Mouse (Mus musculus): Measurements from ENCODE around the gene Rora. TPM values are rescaled to one million over a fixed set of nuclear protein-coding genes. Genes with fewer than 3 reads are reported as not detected.

Gene Rora
- polyA plus RNA-seq, 1 experiment = 0.86 TPM

GRCm38 (mm10) chr9:69398453-69398850 is 744.9 kb downstream of the Rora start:
- TF ChIP-seq E2F4 (IDR thresholded peaks at IDR 0.05; ENCODE audit: insufficient read depth) (no peak), REST (IDR thresholded peaks at IDR 0.05; ENCODE audit: insufficient read depth, insufficient read length) (no peak), POLR2AphosphoS2 (IDR thresholded peaks at IDR 0.05; ENCODE audit: insufficient read length, low read depth) (no peak), TCF3 (IDR thresholded peaks at IDR 0.05; ENCODE audit: insufficient read length, low read depth) (no peak), MYOG (IDR thresholded peaks at IDR 0.05; ENCODE audit: control insufficient read depth in 1 of 3, insufficient read depth in 1 of 3, insufficient read length in 2 of 3, low read depth in 2 of 3) (no peak), POLR2A (IDR thresholded peaks at IDR 0.05; ENCODE audit: insufficient read length, low read depth) (no peak), USF1 (IDR thresholded peaks at IDR 0.05; ENCODE audit: low read depth) (no peak), CEBPB (IDR thresholded peaks at IDR 0.05; ENCODE audit: insufficient read depth, poor library complexity, severe bottlenecking) (no peak), MAX (IDR thresholded peaks at IDR 0.05; ENCODE audit: low read depth) (no peak), SRF (IDR thresholded peaks at IDR 0.05; ENCODE audit: control insufficient read depth, insufficient read length, low read depth) (no peak), TCF12 (IDR thresholded peaks at IDR 0.05; ENCODE audit: insufficient read depth, poor library complexity, severe bottlenecking) (no peak), MYOD1 (IDR thresholded peaks at IDR 0.05; ENCODE audit: control insufficient read depth in 1 of 3, insufficient read length in 2 of 3, low read depth in 2 of 3) (no peak)
- Histone ChIP-seq H3K27me3 (ENCODE audit: control insufficient read depth, insufficient read depth, insufficient read length) (no peaks in the 10 kb centered on the region), H3K4me2 (ENCODE audit: low read depth) (peak overlapping the region; percentile 97)

GRCm38 (mm10) chr9:69404671-69405070 is 751.1 kb downstream of the Rora start:
- H3ac ChIP-seq (ENCODE audit: control insufficient read depth, insufficient read length) = no peak overlapping the region
- H3K79me2 ChIP-seq (ENCODE audit: control insufficient read depth, insufficient read depth) = no peaks in the 10 kb centered on the region
- H3K4me3 ChIP-seq = no peak overlapping the region
- no peak for TF ChIP-seq USF1 (IDR thresholded peaks at IDR 0.05; ENCODE audit: low read depth)
- TF ChIP-seq POLR2AphosphoS2 (IDR thresholded peaks at IDR 0.05; ENCODE audit: insufficient read length, low read depth) = no peak
- TF ChIP-seq TCF12 (IDR thresholded peaks at IDR 0.05; ENCODE audit: insufficient read depth, poor library complexity, severe bottlenecking) = no peak
- TF ChIP-seq MAX (IDR thresholded peaks at IDR 0.05; ENCODE audit: low read depth) = no peak
- TF ChIP-seq CEBPB (IDR thresholded peaks at IDR 0.05; ENCODE audit: insufficient read depth, poor library complexity, severe bottlenecking) = no peak
- no peak for TF ChIP-seq MYOG (IDR thresholded peaks at IDR 0.05; ENCODE audit: control insufficient read depth in 1 of 3, insufficient read depth in 1 of 3, insufficient read length in 2 of 3, low read depth in 2 of 3)
- no peak for TF ChIP-seq POLR2A (IDR thresholded peaks at IDR 0.05; ENCODE audit: insufficient read length, low read depth)
- no peak for TF ChIP-seq SRF (IDR thresholded peaks at IDR 0.05; ENCODE audit: control insufficient read depth, insufficient read length, low read depth)
- no peaks in the 10 kb centered on the region for H3K27me3 ChIP-seq (ENCODE audit: control insufficient read depth, insufficient read depth, insufficient read length)
- no peak overlapping the region for H3K4me2 ChIP-seq (ENCODE audit: low read depth)
- no peaks in the 10 kb centered on the region for H3K36me3 ChIP-seq (ENCODE audit: control insufficient read depth, insufficient read depth)

More at GRCm38 (mm10) chr9:69398453-69398850, 744.9 kb downstream of the Rora start:
- H3K4me3 ChIP-seq = peak overlapping the region; percentile 70
- peaks cover 9% of the 10 kb centered on the region for H3K79me2 ChIP-seq (ENCODE audit: control insufficient read depth, insufficient read depth)
- H3K36me3 ChIP-seq (ENCODE audit: control insufficient read depth, insufficient read depth) = no peaks in the 10 kb centered on the region
- peak overlapping the region; percentile 69 for H3ac ChIP-seq (ENCODE audit: control insufficient read depth, insufficient read length)

- H3K36me3 ChIP-seq (ENCODE audit: control insufficient read depth, insufficient read depth) = peaks cover 41% of the 10 kb centered on the region
- H3K27me3 ChIP-seq (ENCODE audit: control insufficient read depth, insufficient read depth, insufficient read length) = no peaks in the 10 kb centered on the region
- TF ChIP-seq E2F4 (IDR thresholded peaks at IDR 0.05; ENCODE audit: insufficient read depth) = no peak
- TF ChIP-seq POLR2AphosphoS2 (IDR thresholded peaks at IDR 0.05; ENCODE audit: insufficient read length, low read depth) = no peak
- no peak for TF ChIP-seq TCF3 (IDR thresholded peaks at IDR 0.05; ENCODE audit: insufficient read length, low read depth)
- no peak overlapping the region for H3K4me2 ChIP-seq (ENCODE audit: low read depth)
- H3K79me2 ChIP-seq (ENCODE audit: control insufficient read depth, insufficient read depth) = no peaks in the 10 kb centered on the region
- H3K4me3 ChIP-seq = no peak overlapping the region
- no peak overlapping the region for H3ac ChIP-seq (ENCODE audit: control insufficient read depth, insufficient read length)
Observed at GRCm38 (mm10) chr9:69419476-69419875, 765.9 kb downstream of the Rora start.

- Histone ChIP-seq H3K4me3 (no peak overlapping the region), H3ac (ENCODE audit: control insufficient read depth, insufficient read length) (no peak overlapping the region), H3K27me3 (ENCODE audit: control insufficient read depth, insufficient read depth, insufficient read length) (no peaks in the 10 kb centered on the region), H3K79me2 (ENCODE audit: control insufficient read depth, insufficient read depth) (no peaks in the 10 kb centered on the region), H3K36me3 (ENCODE audit: control insufficient read depth, insufficient read depth) (peaks cover 23% of the 10 kb centered on the region), H3K4me2 (ENCODE audit: low read depth) (no peak overlapping the region)
- TF ChIP-seq REST (IDR thresholded peaks at IDR 0.05; ENCODE audit: insufficient read depth, insufficient read length) (no peak), USF1 (IDR thresholded peaks at IDR 0.05; ENCODE audit: low read depth) (no peak)
Observed at GRCm38 (mm10) chr9:69430531-69430930, 776.9 kb downstream of the Rora start.

- no peaks in the 10 kb centered on the region for H3K79me2 ChIP-seq (ENCODE audit: control insufficient read depth, insufficient read depth)
Observed at GRCm38 (mm10) chr9:69431863-69432555, 778.4 kb downstream of the Rora start.

More at GRCm38 (mm10) chr9:69431863-69432555, 778.4 kb downstream of the Rora start:
- H3K36me3 ChIP-seq (ENCODE audit: control insufficient read depth, insufficient read depth) = peaks cover 11% of the 10 kb centered on the region
- H3K27me3 ChIP-seq (ENCODE audit: control insufficient read depth, insufficient read depth, insufficient read length) = no peaks in the 10 kb centered on the region
- no peak overlapping the region for H3ac ChIP-seq (ENCODE audit: control insufficient read depth, insufficient read length)
- no peak for TF ChIP-seq POLR2A (IDR thresholded peaks at IDR 0.05; ENCODE audit: insufficient read length, low read depth)
- peak; percentile 91 for TF ChIP-seq CEBPB (IDR thresholded peaks at IDR 0.05; ENCODE audit: insufficient read depth, poor library complexity, severe bottlenecking)
- no peak overlapping the region for H3K4me3 ChIP-seq
- H3K4me2 ChIP-seq (ENCODE audit: low read depth) = peak overlapping the region; percentile 74
